Mouse (Mus musculus): Measurements from ENCODE around the gene Cdyl2.

Gene Cdyl2

GRCm38 (mm10) chr8:116621158-116621961, 111.4 kb downstream of the Cdyl2 start:
- no peak for DNase-seq (ENCODE audit: extremely low spot score)

DNA sequence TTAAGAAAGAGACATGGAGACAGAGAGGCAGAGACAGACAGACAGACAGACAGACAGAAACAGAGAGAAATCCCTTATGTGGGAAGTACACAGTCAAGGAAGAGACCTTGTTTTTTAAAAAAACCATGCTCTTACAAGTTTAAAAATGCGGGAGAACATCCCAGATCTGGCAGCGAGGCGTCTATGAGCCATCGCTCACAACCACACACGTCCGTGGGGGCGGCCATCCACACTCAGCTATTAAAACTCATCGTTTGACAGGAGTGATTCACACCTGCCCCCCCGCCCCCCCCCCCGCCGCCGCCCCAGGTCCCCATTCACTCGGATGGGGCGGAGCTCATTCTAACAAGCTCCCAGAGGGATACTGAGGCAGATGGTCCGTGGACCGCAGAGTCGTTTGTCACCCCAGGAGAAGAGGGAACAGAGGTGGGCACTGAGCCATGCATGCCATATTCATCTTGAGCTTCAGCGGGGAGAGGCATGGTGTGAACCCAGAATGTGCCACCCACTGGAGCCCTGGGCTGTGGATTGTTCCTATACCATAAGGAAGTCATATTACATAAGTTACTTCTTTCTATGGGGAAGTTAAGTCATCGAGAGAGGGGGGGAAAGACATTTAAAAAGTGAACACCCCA, 113.0 kb downstream of the Cdyl2 start:
- no peak for DNase-seq (ENCODE audit: extremely low spot score)

GRCm38 (mm10) chr8:116619221-116619620, 113.6 kb downstream of the Cdyl2 start:
- no peak for DNase-seq (ENCODE audit: extremely low spot score)

DNA sequence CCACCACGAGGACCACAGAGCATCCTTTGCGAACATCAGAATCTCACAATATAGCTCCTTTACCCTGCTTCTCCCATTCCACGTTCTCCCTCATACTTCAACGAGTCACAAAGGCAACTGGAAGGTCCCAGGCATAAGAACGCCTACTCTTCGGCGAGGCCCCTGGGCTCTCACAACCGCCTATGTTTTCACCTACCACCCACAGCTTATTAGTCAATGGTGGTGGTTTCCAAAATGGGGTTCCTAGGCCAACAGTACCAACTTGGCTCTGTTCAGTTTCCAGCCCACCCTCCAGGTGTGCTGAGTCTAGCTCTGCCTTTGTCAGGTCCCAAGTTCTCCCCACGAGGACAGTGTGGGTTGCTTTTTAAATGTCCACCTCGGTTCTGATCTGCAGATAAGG, 114.0 kb downstream of the Cdyl2 start:
- DNase-seq (ENCODE audit: extremely low spot score) = no peak

DNA sequence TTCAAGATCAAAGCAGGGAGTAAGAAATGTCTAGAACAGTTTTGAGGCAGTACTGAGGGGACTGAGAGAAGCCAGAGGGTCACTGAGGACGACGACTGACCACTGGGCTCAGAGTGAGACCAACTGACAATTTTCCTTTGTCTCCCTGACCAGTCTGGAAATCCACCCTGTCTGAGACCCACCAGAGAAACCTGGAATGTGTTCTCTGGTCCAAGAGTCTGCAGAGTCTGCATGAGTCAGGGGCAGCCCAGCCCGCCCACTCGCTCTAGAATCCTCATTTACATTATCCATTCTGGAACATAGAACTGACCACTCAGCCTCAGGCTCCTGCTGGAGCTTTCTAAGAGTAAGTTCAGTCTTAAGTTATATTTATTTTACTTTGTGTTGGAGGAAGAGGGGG, 114.9 kb downstream of the Cdyl2 start:
- DNase-seq (ENCODE audit: extremely low spot score) = no peak

DNA sequence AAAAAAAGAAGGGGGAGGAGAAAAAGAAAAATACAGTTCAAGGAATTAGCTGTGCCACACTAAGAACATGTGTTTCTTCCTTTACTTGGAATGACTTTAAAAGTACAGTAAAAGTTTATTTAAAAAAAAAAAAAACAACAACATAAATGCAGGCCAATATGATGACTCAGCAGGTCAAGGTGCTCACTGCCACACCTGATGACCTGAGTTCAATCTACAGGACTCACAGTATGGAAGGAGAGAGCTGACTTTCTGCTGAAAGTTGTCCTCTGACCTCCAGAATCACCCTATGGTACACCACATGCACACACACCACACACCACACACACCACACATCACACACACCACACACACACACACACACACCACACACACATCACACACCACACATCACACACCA, 116.4 kb downstream of the Cdyl2 start:
- DNase-seq (ENCODE audit: extremely low spot score) = no peak

- no peak for DNase-seq (ENCODE audit: extremely low spot score)
Measured at GRCm38 (mm10) chr8:116614901-116615300, 117.9 kb downstream of the Cdyl2 start.

DNA sequence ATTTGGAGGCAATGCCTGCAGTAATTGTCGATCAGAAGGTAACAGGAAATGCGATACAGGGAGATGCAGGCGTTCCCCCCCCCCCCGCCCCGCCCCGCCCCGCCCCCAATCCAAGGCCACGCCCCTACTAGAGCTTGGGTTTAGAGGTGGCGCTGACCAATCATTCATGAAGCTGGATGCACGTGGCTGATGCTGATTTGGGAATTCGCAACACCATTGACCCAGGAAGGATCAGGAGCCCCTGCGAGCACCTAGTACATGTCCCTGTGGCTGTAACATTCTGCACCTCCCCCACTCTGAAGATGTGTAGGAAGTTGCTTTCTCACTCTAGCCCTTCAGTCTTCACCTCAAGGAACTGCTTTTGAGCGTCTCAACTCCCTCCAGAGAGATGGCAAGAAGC, 126.6 kb downstream of the Cdyl2 start:
- DNase-seq (ENCODE audit: extremely low spot score) = no peak

GRCm38 (mm10) chr8:116602806-116603205, 130.0 kb downstream of the Cdyl2 start:
- no peak for DNase-seq (ENCODE audit: extremely low spot score)

DNA sequence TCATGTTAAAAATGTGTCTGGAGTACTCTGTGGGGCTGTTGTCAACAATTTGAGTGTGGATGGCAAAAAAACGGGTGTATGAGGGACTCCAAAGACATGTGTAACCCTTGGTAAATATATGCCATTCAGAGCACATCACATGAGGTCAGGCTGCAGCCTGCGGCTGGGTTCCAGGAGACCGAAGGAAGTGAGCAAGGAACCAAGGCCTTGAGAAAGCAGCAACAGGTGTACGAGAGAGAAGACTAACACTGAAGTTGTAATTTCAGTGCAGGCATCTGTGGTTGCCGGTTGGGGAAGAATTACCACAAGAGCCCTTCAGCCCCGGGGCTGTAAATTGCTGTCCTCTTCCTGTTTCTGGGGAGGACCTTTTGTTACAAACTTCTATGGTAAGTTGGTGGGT, 133.1 kb downstream of the Cdyl2 start:
- no peak for DNase-seq (ENCODE audit: extremely low spot score)

DNA sequence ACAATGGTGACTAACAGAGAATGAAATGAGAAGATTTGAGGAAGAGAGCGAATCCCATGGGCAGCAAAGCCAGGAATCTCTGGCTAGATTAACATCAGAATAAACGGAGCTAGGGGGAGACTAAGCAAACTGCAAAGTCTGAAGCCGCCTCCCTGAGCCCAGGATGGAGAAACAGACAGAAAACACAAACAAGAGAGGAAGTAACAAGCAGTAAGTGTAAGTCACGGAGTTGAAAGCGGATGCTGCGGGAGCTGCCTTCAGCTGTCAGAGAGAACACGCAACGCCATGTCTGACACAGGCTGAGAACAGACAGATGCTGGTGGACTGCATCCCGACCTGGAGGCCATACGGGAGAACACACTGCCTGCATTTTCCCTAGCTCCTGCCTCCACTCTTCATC, 141.6 kb downstream of the Cdyl2 start:
- DNase-seq (ENCODE audit: extremely low spot score) = no peak

- no peak for DNase-seq (ENCODE audit: extremely low spot score)
Measured at GRCm38 (mm10) chr8:116590546-116590945, 142.2 kb downstream of the Cdyl2 start.

DNA sequence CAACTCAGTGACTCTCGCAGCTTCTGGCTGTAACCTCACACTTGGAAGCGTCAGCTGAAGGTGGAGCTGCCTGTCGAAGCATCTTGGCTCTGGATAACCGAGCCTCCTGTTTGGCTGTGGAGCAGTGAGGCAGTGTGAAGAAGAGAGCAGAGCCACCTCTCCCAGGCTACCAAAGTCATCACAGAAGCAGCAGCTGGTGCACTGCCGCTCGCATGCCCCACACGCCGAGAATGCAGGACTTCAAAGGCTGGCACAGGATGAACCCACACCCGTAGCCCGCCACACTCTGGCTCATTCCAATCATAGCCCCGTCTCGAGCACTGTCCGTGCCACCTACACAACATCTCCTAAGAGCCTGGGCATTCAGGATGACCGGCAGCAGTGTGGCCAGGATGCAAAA, 142.7 kb downstream of the Cdyl2 start:
- no peak for DNase-seq (ENCODE audit: extremely low spot score)

DNA sequence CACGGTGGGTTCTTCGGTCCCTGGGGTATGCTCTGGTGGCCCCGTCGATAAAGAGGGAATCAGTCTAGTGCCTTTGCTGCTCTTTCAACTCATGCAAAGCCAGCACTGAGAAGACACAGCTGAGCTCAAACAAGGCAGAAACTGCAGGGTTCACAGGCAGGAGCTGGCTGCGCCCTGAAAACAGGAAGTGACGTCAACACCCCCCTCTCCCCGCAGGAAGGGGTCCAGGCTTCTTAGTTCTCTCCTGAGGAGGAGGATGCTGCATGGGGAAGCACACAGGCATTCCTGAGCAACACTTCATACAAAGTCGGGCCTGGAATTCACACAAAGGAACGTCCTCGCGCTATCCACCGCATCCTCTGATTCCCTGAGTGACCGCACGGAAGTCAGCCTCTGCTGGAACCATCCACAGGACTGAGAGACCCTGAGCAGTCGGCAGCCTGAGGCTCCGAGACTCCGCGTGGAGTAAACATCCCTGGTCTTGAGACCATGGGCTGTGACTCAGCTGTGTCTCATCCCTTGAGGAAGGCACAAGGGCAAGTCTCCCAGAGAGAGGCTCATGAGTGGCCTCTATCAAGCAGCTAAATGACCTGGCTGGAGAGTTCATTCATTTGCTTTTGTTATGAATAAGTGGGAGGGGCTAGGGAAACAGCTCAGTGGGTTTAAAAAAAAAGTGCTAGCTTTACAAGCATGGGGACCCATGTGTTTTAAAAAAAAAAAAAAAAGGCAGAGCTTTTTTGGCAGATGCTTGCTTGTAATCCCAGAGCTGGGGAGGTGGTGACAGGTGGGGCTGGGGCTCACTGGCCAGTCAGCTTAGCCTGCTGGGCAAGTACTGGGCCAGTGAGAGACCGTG, 144.9 kb downstream of the Cdyl2 start:
- no peak for DNase-seq (ENCODE audit: extremely low spot score)

DNA sequence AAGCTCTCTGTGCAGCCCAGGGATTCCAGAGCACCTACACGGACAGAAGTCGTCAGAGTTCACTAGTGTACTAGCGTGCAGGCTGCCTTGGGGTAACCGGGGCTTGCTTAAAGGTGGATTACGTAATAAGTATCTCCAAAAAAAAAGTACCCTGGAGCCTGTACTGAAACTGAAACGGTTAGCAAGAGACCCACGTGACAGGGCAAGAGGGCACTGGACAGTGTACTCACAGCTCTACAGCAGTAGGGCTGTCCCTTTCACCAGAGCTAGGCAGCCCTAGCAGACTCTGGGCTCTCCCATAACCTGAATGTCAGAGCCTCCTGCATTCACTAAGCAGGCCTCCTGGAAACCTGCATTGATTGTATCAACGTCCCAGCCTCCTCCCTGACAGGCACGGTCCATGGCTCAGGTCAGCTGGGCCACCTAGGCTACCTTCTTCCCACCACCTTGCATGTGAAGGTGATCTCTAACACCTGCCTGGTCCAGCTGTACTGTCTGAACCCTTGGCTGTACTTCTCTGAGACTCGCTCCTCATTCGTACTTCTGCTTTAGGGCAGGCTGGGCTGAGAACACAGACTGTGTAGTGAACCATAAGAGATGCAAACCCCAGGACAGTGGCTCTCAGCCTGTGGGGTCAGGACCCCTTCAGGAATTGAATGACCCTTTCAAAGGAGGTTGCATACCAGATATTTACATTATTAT, 151.3 kb downstream of the Cdyl2 start:
- no peak for DNase-seq (ENCODE audit: extremely low spot score)

DNA sequence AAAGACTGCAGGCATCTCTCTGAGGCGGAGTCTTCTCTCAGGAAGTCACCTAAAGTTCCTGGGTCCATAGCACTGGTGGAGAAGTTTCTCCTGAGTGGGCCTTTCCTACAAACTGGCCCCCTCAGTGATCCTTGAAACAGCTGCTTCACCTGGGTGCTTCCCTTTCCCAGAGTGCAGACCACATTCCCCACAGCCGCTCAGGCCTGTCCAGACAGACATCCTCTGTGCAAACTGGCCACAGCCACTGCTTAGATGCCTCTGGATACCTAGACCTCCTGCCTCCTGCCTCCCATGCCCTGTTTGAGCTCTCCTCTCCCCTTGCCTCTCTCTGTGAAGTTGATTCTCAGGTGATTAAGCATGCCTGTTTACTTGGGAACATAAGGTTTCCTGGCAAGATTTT, 156.1 kb downstream of the Cdyl2 start:
- no peak for DNase-seq (ENCODE audit: extremely low spot score)

DNA sequence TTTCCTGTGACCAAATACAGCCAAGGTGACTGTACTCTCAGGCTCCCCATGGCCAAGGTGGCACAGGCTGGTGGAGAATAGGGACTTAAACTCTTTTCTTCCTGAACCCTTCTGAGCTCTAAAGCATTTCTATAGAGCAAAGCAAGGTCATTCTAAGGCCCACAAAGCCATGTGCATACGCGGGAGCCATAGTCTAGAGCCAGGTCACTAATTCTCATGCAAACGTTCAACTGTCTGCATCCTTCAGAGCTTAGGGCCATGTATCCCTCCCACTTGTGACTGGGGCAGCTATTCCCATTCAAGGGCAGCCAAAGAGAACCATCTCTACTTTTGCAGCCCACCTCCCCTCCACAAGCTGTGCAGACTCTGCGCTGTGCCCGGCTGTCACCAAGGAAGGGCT, 159.7 kb downstream of the Cdyl2 start:
- no peak for DNase-seq (ENCODE audit: extremely low spot score)

DNA sequence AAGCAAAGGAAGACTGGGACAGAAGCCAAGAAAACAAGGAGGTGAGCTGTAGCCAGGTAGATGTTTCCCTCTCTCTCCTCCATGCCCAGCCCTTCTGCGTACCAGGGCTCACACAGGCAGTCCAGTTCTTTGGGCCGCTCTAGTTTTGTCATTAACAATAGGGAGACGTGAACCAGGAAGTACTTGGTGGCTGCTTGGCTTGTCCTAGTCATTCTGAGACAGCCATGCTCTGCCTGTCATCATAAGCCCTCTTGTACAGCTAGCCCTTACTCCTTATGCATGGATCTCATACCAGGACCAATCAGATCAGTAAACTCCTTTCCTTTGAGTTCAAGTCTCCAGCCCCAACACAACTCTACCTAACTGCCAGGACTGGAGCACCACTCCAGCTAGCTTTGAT, 180.0 kb downstream of the Cdyl2 start:
- DNase-seq (ENCODE audit: extremely low spot score) = no peak

GRCm38 (mm10) chr8:116552255-116552654, 180.5 kb downstream of the Cdyl2 start:
- DNase-seq (ENCODE audit: extremely low spot score) = no peak

DNA sequence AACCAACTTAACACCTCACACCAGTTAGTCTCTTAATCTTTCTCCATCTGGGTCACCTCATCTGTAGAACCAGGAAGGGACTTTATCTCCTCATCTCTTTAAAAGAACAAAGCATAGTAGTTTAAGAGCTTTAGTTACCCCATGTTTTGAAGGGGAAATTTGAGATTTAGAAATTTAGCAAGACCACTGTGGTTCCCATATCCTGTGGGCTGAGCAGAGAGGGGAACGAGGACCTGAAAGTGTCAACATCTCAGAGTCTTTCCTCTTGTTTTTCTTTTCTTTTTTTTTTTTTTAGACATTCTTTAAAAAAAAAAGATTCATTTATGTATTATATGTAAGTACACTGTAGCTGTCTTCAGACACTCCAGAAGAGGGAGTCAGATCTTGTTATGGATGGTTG, 189.4 kb downstream of the Cdyl2 start:
- no peak for DNase-seq (ENCODE audit: extremely low spot score)

DNA sequence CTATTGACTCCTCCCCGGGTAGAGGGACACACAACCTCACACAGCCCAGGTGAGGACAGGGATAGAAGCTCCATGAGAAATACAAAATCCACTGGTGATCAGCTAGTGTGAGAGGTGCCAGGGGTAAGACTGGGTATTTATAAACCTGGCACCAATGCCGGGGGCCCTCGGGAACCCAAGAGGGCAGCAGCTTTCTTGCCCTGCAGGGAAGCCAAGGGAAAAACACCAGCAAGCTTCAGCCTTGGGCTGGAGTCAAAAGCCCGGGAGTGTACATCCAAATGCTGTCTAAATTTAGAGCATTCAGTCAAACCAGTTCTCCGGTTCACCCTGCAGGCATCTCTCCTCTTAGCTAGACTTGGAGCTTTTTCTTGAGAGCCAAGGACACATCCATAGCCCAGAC, 189.9 kb downstream of the Cdyl2 start:
- no peak for DNase-seq (ENCODE audit: extremely low spot score)

DNA sequence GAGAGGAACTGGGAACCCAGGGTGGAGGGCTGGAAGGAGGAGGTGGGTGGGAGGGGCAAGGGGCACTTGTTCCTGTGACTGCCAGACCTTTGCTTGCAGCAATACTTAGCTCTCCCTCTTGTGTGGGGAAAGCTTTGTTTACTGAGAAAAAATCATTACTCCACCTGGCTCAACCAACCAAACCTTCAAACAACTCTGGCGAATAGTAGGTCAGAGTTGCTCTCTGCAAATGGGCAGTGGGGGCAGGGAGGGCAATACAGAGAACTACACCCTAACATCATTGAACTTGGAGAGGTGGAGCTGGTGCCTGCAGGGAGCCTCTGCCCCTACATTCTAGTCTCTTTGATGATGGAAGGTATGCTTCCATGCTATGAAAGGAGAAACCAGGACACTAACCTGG, 192.7 kb downstream of the Cdyl2 start:
- DNase-seq (ENCODE audit: extremely low spot score) = no peak
